8 mouse cellular contexts compared by ENCODE assay signal in genomic region chr19:53704895-53705823, GRCm38 (mm10). TPM values are rescaled to one million over a fixed set of nuclear protein-coding genes. Genes with fewer than 3 reads are reported as not detected.
DNase-seq lines count a peak whose midpoint lies in the region; ATAC-seq and TF ChIP-seq lines count a peak whose summit lies in the region.

No protein-coding gene starts in this region.

- H3K9me3 ChIP-seq in forebrain, embryonic 11.5 days (ENCODE audit: control insufficient read depth, low read length): no peaks in the 10 kb centered on the region
- H3K9me3 ChIP-seq in hindbrain, embryonic 14.5 days (ENCODE audit: control insufficient read depth, low read length): no peaks in the 10 kb centered on the region
- H3K9me3 ChIP-seq in lung, embryonic 14.5 days (ENCODE audit: low read depth, low read length): no peaks in the 10 kb centered on the region

- no peaks in the 10 kb centered on the region for H3K27me3 ChIP-seq in forebrain, embryonic 11.5 days (ENCODE audit: control insufficient read depth, insufficient read depth, low read length)
- H3K27me3 ChIP-seq in hindbrain, embryonic 14.5 days (ENCODE audit: control insufficient read depth, insufficient read depth, low read length): no peaks in the 10 kb centered on the region; the same call in 1 of the 2 replicates
- 0 out of 2 replicates have a peak, but pooled peaks cover 4% of the 10 kb centered on the region for H3K27me3 ChIP-seq in lung, embryonic 14.5 days (ENCODE audit: insufficient read depth, low read length)

- WGBS in forebrain, embryonic 11.5 days: 3% methylated on average over 28 of the region's 29 CpGs
- 3% methylated on average over 25 of the region's 29 CpGs for WGBS in hindbrain, embryonic 14.5 days
- 6% methylated on average over 29 of the region's 29 CpGs for WGBS in lung, embryonic 14.5 days

- peak; percentile 84 for TF ChIP-seq CTCF in lung, embryonic 14.5 days (IDR thresholded peaks at IDR 0.05; ENCODE audit: low read depth)

- peak overlapping the region; percentile 43 for H3K9ac ChIP-seq in forebrain, embryonic 11.5 days (ENCODE audit: low read length)
- H3K9ac ChIP-seq in hindbrain, embryonic 14.5 days: peak overlapping the region; percentile 62
- peak overlapping the region; percentile 43 for H3K9ac ChIP-seq in lung, embryonic 14.5 days

- ATAC-seq in forebrain, embryonic 11.5 days (replicated peaks; ENCODE audit: low FRiP score): peak; percentile 90
- ATAC-seq in hindbrain, embryonic 14.5 days (ENCODE audit: low FRiP score): peak; percentile 86
- peak; percentile 86 for ATAC-seq in lung, embryonic 14.5 days (ENCODE audit: insufficient read depth)

- H3K4me1 ChIP-seq in forebrain, embryonic 11.5 days (replicated peaks; ENCODE audit: control insufficient read depth, insufficient read depth, low read length): no peaks in the 10 kb centered on the region
- 0 out of 2 replicates have a peak, but pooled peaks cover 3% of the 10 kb centered on the region for H3K4me1 ChIP-seq in hindbrain, embryonic 14.5 days (replicated peaks; ENCODE audit: control insufficient read depth, insufficient read depth, low read length)
- H3K4me1 ChIP-seq in lung, embryonic 14.5 days (ENCODE audit: insufficient read depth): no peaks in the 10 kb centered on the region

- H3K4me3 ChIP-seq in forebrain, embryonic 11.5 days (ENCODE audit: low read depth, low read length): peak overlapping the region; percentile 32
- peak overlapping the region; percentile 35 for H3K4me3 ChIP-seq in hindbrain, embryonic 14.5 days (replicated peaks; ENCODE audit: low read length)
- peak overlapping the region; percentile 33 for H3K4me3 ChIP-seq in lung, embryonic 14.5 days (ENCODE audit: low read depth, low read length)

- peak; percentile 4 to 17 for DNase-seq in CD8-positive naive resting alpha-beta T cell, adult 2 months (ENCODE audit: low read depth in 2 of 2, low spot score in 2 of 2)
- DNase-seq in c-Kit-positive CD71-negative TER-119-negative erythroid progenitor cells, embryonic 14.5 days (ENCODE audit: low read depth): peak; percentile 37
- DNase-seq in forebrain, embryonic 11.5 days (ENCODE audit: low spot score): peak; percentile 89
- peak; percentile 61 for DNase-seq in hindbrain, embryonic 14.5 days (ENCODE audit: low spot score)
- peak; percentile 68 to 80 for DNase-seq in layer of hippocampus, postnatal 10 days (ENCODE audit: low spot score in 2 of 2)
- DNase-seq in lung, embryonic 14.5 days: peak; percentile 80
- peak; percentile 23 for DNase-seq in ovary, adult 18-20 months (ENCODE audit: low spot score)
- peak; percentile 31 to 67 for DNase-seq in thymus, postnatal 10 days (ENCODE audit: low spot score in 2 of 2)

- H3K4me2 ChIP-seq in forebrain, embryonic 11.5 days (ENCODE audit: low read depth, low read length, severe bottlenecking): peak overlapping the region; percentile 61
- peak overlapping the region; percentile 66 for H3K4me2 ChIP-seq in hindbrain, embryonic 14.5 days (replicated peaks)
- H3K4me2 ChIP-seq in lung, embryonic 14.5 days: peak overlapping the region; percentile 73

- no peaks in the 10 kb centered on the region for H3K36me3 ChIP-seq in forebrain, embryonic 11.5 days (ENCODE audit: control insufficient read depth, insufficient read depth, low read length)
- H3K36me3 ChIP-seq in hindbrain, embryonic 14.5 days (replicated peaks; ENCODE audit: control insufficient read depth, insufficient read depth): no peaks in the 10 kb centered on the region
- H3K36me3 ChIP-seq in lung, embryonic 14.5 days (ENCODE audit: insufficient read depth): no peaks in the 10 kb centered on the region

- H3K27ac ChIP-seq in forebrain, embryonic 11.5 days (ENCODE audit: low read depth, low read length): no peak overlapping the region
- H3K27ac ChIP-seq in hindbrain, embryonic 14.5 days: no peak overlapping the region; the same call in 1 of the 2 replicates
- no peak overlapping the region for H3K27ac ChIP-seq in lung, embryonic 14.5 days (ENCODE audit: low read depth)

RNA-seq across cellular contexts. Expression of gene Rbm20, which starts 28.1 kb away (rescaled TPM):
- 4.2 and 4.6 TPM in 2 replicates for polyA plus RNA-seq in forebrain, embryonic 11.5 days (2014; fragmentation: Nextera tagmentation; extraction: Ambion mirVana)
- 0.87 and 0.94 TPM in 2 replicates for polyA plus RNA-seq in hindbrain, embryonic 14.5 days (2014; fragmentation: Nextera tagmentation; extraction: Ambion mirVana)
- 1 to 10 TPM; 2.1 to 3.0 TPM for total RNA-seq in layer of hippocampus, postnatal 10 days (2021)
- polyA plus RNA-seq in lung, embryonic 14.5 days (2014; fragmentation: Nextera tagmentation; extraction: Ambion mirVana): 0.59 and 1.2 TPM in 2 replicates

Comparison
In these comparisons a context has a peak if more than half of its experiments do, and no peak if none do; other contexts are left out.
1. DNase-seq: peak in every context shown above with its lines; median percentile 89 in forebrain, embryonic 11.5 days; 80 in lung, embryonic 14.5 days; 74 in layer of hippocampus, postnatal 10 days; 61 in hindbrain, embryonic 14.5 days; 49 in thymus, postnatal 10 days; 37 in c-Kit-positive CD71-negative TER-119-negative erythroid progenitor cells, embryonic 14.5 days; 23 in ovary, adult 18-20 months; 10 in CD8-positive naive resting alpha-beta T cell, adult 2 months.